Mouse (Mus musculus): Measurements from ENCODE around the gene Unc45b. TPM values are rescaled to one million over a fixed set of nuclear protein-coding genes. Genes with fewer than 3 reads are reported as not detected.
"Not testable (repeated sequence)": the region's sequence is repeated elsewhere in the genome, so short reads cannot be mapped to it uniquely, and the experiment has no call there.

The Unc45b gene
- polyA plus RNA-seq, 2 experiments from 2014 or later: not detected

GRCm38 (mm10) chr11:82897478-82897877 is 12.9 kb upstream of the Unc45b start:
- no peak for ATAC-seq

- no peak for ATAC-seq
These were observed 10.6 kb upstream of the Unc45b start for GRCm38 (mm10) chr11:82899720-82900119.

- no peak for ATAC-seq
These were observed 8.6 kb upstream of the Unc45b start for GRCm38 (mm10) chr11:82901606-82902310.

- ATAC-seq: no peak
These were observed 5.4 kb upstream of the Unc45b start for GRCm38 (mm10) chr11:82904952-82905351.

GRCm38 (mm10) chr11:82905816-82906215 is 4.5 kb upstream of the Unc45b start:
- ATAC-seq: no peak

- ATAC-seq: peak; percentile 89
These were observed 2.4 kb upstream of the Unc45b start, which contains the start of gene Nle1 for GRCm38 (mm10) chr11:82907651-82908607. Gene Nle1 (minus strand): TSS chr11:82908411.

- ATAC-seq: no peak
These were observed 1.8 kb upstream of the Unc45b start for GRCm38 (mm10) chr11:82908608-82908989.

- ATAC-seq: no peak
These were observed 484 bp downstream of the Unc45b start for GRCm38 (mm10) chr11:82910679-82911389.

- peak; percentile 61 for ATAC-seq
These were observed 4.5 kb downstream of the Unc45b start for GRCm38 (mm10) chr11:82914711-82915352.

- no peak for ATAC-seq
These were observed 10.4 kb downstream of the Unc45b start for GRCm38 (mm10) chr11:82920768-82921167.

- ATAC-seq: no peak
These were observed 11.3 kb downstream of the Unc45b start for GRCm38 (mm10) chr11:82921691-82922090.

GRCm38 (mm10) chr11:82923910-82924309 is 13.6 kb downstream of the Unc45b start:
- not testable (repeated sequence) for ATAC-seq

- no peak for ATAC-seq
These were observed 18.7 kb downstream of the Unc45b start for GRCm38 (mm10) chr11:82928897-82929632.

GRCm38 (mm10) chr11:82929633-82929950 is 19.2 kb downstream of the Unc45b start:
- ATAC-seq: no peak

- not testable (repeated sequence) for ATAC-seq
These were observed 20.1 kb downstream of the Unc45b start for GRCm38 (mm10) chr11:82930391-82930955.

- ATAC-seq: not testable (repeated sequence)
These were observed 20.8 kb downstream of the Unc45b start for GRCm38 (mm10) chr11:82931161-82931560.

- ATAC-seq: not testable (repeated sequence)
These were observed 21.5 kb downstream of the Unc45b start for GRCm38 (mm10) chr11:82931671-82932450.

GRCm38 (mm10) chr11:82933186-82933585 is 22.8 kb downstream of the Unc45b start:
- no peak for ATAC-seq

GRCm38 (mm10) chr11:82943336-82943735 is 33.0 kb downstream of the Unc45b start:
- ATAC-seq: no peak

GRCm38 (mm10) chr11:82945636-82946035 is 35.3 kb downstream of the Unc45b start:
- no peak for ATAC-seq

- peak; percentile 70 for ATAC-seq
These were observed 37.1 kb downstream of the Unc45b start for GRCm38 (mm10) chr11:82947457-82947856.
